In the genomic region with DNA sequence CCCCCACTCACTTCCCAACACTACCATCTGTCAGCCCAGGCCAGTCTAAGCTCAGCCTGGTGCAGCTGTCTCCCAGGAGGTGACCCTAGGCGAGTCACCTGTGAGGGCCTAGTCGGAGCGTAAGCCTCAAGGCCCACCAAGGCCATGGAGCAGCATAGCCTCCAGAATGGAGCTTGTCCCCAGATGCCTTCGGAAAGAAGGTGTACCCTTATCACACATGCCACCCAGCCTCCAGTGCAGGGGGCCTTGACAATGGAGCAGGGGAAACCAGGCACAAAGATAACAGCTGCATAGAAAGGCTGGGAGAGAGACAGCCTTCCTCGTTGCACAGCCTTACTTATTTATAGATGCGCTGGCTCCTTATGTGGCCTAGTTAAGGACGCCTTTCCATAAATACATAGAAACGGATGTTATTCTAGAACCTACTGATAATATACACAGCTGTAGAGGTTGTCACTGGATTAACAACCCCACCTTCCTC, we compare ENCODE assay signal across 10 mouse cellular contexts.
A peak's percentile ranks its signal among the peaks of the same experiment; 100 is the strongest.
DNase-seq lines count a peak whose midpoint lies in the region; ATAC-seq lines count a peak whose summit lies in the region.
"Had no signal": no experiment of that assay in that cellular context is flagged by ENCODE, and none has a peak within 500 bp of the region (broad histone marks: within the 10 kb centered on the region; RNA-seq: fewer than 3 reads in every experiment).

No protein-coding gene starts in this region.

- H3K27ac ChIP-seq in limb, embryonic 13.5 days = no peak overlapping the region
- H3K27ac ChIP-seq in stomach, embryonic 16.5 days (ENCODE audit: low read length) = no peak overlapping the region
- H3K27ac ChIP-seq: kidney, embryonic 15.5 days; lung, embryonic 15.5 days had no signal

- ATAC-seq in limb, embryonic 13.5 days (ENCODE audit: low FRiP score, low read depth) = peak; percentile 77
- ATAC-seq in stomach, embryonic 16.5 days (ENCODE audit: insufficient read depth, low FRiP score) = peak; percentile 25; the same call in 1 of the 2 replicates

- WGBS in limb, embryonic 13.5 days = 68% methylated on average over 8 of the region's 8 CpGs
- WGBS in stomach, embryonic 16.5 days = 61% methylated on average over 8 of the region's 8 CpGs

- peaks cover 21% of the 10 kb centered on the region; the same call in 1 of the 2 replicates for H3K4me1 ChIP-seq in limb, embryonic 13.5 days
- no peaks in the 10 kb centered on the region; the same call in 1 of the 2 replicates for H3K4me1 ChIP-seq in stomach, embryonic 16.5 days (ENCODE audit: control insufficient read depth, insufficient read depth, low read length)
- H3K4me1 ChIP-seq: kidney, embryonic 15.5 days; lung, embryonic 15.5 days had no signal

- no peaks in the 10 kb centered on the region for H3K9me3 ChIP-seq in limb, embryonic 13.5 days
- no peaks in the 10 kb centered on the region for H3K9me3 ChIP-seq in stomach, embryonic 16.5 days (replicated peaks; ENCODE audit: control insufficient read depth, low read length)
- H3K9me3 ChIP-seq: kidney, embryonic 15.5 days; lung, embryonic 15.5 days had no signal

- H3K4me3 ChIP-seq in limb, embryonic 13.5 days = no peak overlapping the region
- no peak overlapping the region for H3K4me3 ChIP-seq in stomach, embryonic 16.5 days (replicated peaks; ENCODE audit: low read length)
- H3K4me3 ChIP-seq: kidney, embryonic 15.5 days; lung, embryonic 15.5 days had no signal

- intact Hi-C loops in left cerebral cortex, postnatal 4 days (cut with DNase I) = no loop called here

- peak; percentile 31 to 35 for DNase-seq in cerebellum, postnatal 25 days
- no peak for DNase-seq in cerebellum, adult 11-12 months
- DNase-seq in right cerebral cortex, postnatal 25 days = peak; percentile 8
- DNase-seq in right cerebral cortex, postnatal 4 days = no peak
- DNase-seq in adrenal gland, postnatal 14 days = no peak
- DNase-seq in left cerebral cortex, postnatal 4 days = no peak

- no peak overlapping the region for H3K9ac ChIP-seq in limb, embryonic 13.5 days
- no peak overlapping the region for H3K9ac ChIP-seq in stomach, embryonic 16.5 days (ENCODE audit: low read length)
- H3K9ac ChIP-seq: kidney, embryonic 15.5 days; lung, embryonic 15.5 days had no signal

- no peaks in the 10 kb centered on the region for H3K36me3 ChIP-seq in limb, embryonic 13.5 days
- H3K36me3 ChIP-seq in stomach, embryonic 16.5 days (ENCODE audit: control insufficient read depth, insufficient read depth, low read length) = no peaks in the 10 kb centered on the region
- H3K36me3 ChIP-seq: kidney, embryonic 15.5 days; lung, embryonic 15.5 days had no signal

- H3K4me2 ChIP-seq in limb, embryonic 13.5 days (replicated peaks) = no peak overlapping the region
- H3K4me2 ChIP-seq in stomach, embryonic 16.5 days (ENCODE audit: low read depth, low read length) = no peak overlapping the region
- H3K4me2 ChIP-seq: kidney, embryonic 15.5 days; lung, embryonic 15.5 days had no signal

- no peaks in the 10 kb centered on the region for H3K27me3 ChIP-seq in limb, embryonic 13.5 days
- H3K27me3 ChIP-seq in stomach, embryonic 16.5 days (ENCODE audit: control insufficient read depth, insufficient read depth, low read length) = no peaks in the 10 kb centered on the region
- H3K27me3 ChIP-seq: kidney, embryonic 15.5 days; lung, embryonic 15.5 days had no signal

Comparison
In these comparisons a context has a peak if more than half of its experiments do, and no peak if none do; other contexts are left out.
1. DNase-seq: peak in cerebellum, postnatal 25 days (2 of 2) and right cerebral cortex, postnatal 25 days (single experiment); none in cerebellum, adult 11-12 months (single experiment), right cerebral cortex, postnatal 4 days (single experiment), adrenal gland, postnatal 14 days (single experiment) and left cerebral cortex, postnatal 4 days (single experiment).